Mouse (Mus musculus) liver, embryonic 14.5 days (tissue): ENCODE data around the gene Fasn. TPM values are rescaled to one million over a fixed set of nuclear protein-coding genes. Genes with fewer than 3 reads are reported as not detected.
"Not testable (repeated sequence)": the region's sequence is repeated elsewhere in the genome, so short reads cannot be mapped to it uniquely, and the experiment has no call there.

ENCODE experiments used
- ATAC-seq: fragments of 200-750 bp; cut with Nextera tagmentation; 2 replicates; pipeline ENCODE4 v1.8.0; 2017; ENCODE audit warnings: moderate number of reproducible peaks, mild to moderate bottlenecking, moderate library complexity; ENCODE audit not compliant: insufficient read depth
- DNase-seq, 3 experiments: peaks; one replicate each; pipeline ENCODE4 v3.0.0-alpha.2; 2012 to 2013; ENCODE audit warnings: low read depth in 3 of 3, low spot score in 3 of 3
- H3K27ac ChIP-seq: fragments of 300-500 bp; sonication (generic); 2 replicates; pipeline ENCODE4 v1.5.1; 2014; ENCODE audit warnings: moderate library complexity, mild to moderate bottlenecking, control low read depth, inconsistent platforms
- H3K27me3 ChIP-seq: fragments of 300-500 bp; sonication (generic); 2 replicates; pipeline ENCODE4 v1.6.1; 2014; ENCODE audit warnings: mild to moderate bottlenecking, low read length, moderate library complexity; ENCODE audit not compliant: control insufficient read depth, insufficient read depth
- H3K36me3 ChIP-seq: fragments of 300-500 bp; sonication (generic); replicated peaks from 2 replicates; pipeline ENCODE4 v1.6.1; 2014; ENCODE audit warnings: low read depth; ENCODE audit not compliant: control insufficient read depth, insufficient read depth
- H3K4me1 ChIP-seq, 2 experiments: fragments of 200-500 bp in 1 of 2; fragments of 300-500 bp in 1 of 2; sonication (generic) in 1 of 2; replicated peaks; 2 replicates each; pipeline ENCODE4 v1.6.1; 2012 to 2014; ENCODE audit warnings: antibody characterized with exemption in 1 of 2, inconsistent platforms in 1 of 2, low read length in 1 of 2; ENCODE audit not compliant: control insufficient read depth in 2 of 2, insufficient read depth in 2 of 2
- H3K4me2 ChIP-seq: fragments of 300-500 bp; sonication (generic); 2 replicates; pipeline ENCODE4 v1.6.1; 2014; ENCODE audit warnings: low read depth, mild to moderate bottlenecking, control low read depth, moderate library complexity
- H3K4me3 ChIP-seq, 2 experiments: fragments of 200-500 bp in 1 of 2; fragments of 300-500 bp in 1 of 2; sonication (generic) in 1 of 2; 2 replicates each; pipeline ENCODE4 v1.5.1; 2012 to 2014; ENCODE audit warnings: low read depth in 2 of 2, low read length in 2 of 2, mild to moderate bottlenecking in 2 of 2, control low read depth in 1 of 2, inconsistent platforms in 1 of 2, moderate library complexity in 1 of 2; ENCODE audit not compliant: insufficient read depth in 1 of 2
- H3K9ac ChIP-seq: fragments of 300-500 bp; sonication (generic); replicated peaks from 2 replicates; pipeline ENCODE4 v1.6.1; 2014; ENCODE audit warnings: mild to moderate bottlenecking, control low read depth, moderate library complexity
- H3K9me3 ChIP-seq: fragments of 300-500 bp; sonication (generic); 2 replicates; pipeline ENCODE4 v1.6.1; 2016; ENCODE audit warnings: low read length, mixed read lengths; ENCODE audit not compliant: control insufficient read depth
- CTCF ChIP-seq: IDR thresholded peaks from 2 replicates; pipeline ENCODE4 v1.5.1; 2016; ENCODE audit warnings: antibody characterized with exemption, low read depth, control low read depth
- EP300 ChIP-seq: IDR thresholded peaks from 2 replicates; pipeline ENCODE4 v1.6.1; 2016; ENCODE audit warnings: antibody characterized with exemption, low read depth
- WGBS: fragments of 180-500 bp; shearing (Covaris S2); extraction: QIAGEN DNeasy Blood & Tissue Kit; methylation state at CpG from one replicate; pipeline ENCODE4 v1.1.7; 2014; ENCODE audit not compliant: insufficient replicate concordance; 5-methylcytosine and 5-hydroxymethylcytosine counted together
- polyA plus RNA-seq, 2 experiments: library from polyadenylated mRNA; depleted of rRNA in 1 of 2; stranded (reverse) in 1 of 2; unstranded in 1 of 2; fragments of >200 nt; fragmentation: Nextera tagmentation in 1 of 2; extraction: Ambion mirVana in 1 of 2; gene quantifications; 2 replicates each; pipeline versions ENCODE4 v1.2.1 to v1.2.3; 2012 to 2014

Fasn gene
- polyA plus RNA-seq (2012; rRNA removed) (51.6 and 59.8 TPM in 2 replicates), polyA plus RNA-seq (2014; fragmentation: Nextera tagmentation; extraction: Ambion mirVana) (17.7 and 22.3 TPM in 2 replicates)

DNA sequence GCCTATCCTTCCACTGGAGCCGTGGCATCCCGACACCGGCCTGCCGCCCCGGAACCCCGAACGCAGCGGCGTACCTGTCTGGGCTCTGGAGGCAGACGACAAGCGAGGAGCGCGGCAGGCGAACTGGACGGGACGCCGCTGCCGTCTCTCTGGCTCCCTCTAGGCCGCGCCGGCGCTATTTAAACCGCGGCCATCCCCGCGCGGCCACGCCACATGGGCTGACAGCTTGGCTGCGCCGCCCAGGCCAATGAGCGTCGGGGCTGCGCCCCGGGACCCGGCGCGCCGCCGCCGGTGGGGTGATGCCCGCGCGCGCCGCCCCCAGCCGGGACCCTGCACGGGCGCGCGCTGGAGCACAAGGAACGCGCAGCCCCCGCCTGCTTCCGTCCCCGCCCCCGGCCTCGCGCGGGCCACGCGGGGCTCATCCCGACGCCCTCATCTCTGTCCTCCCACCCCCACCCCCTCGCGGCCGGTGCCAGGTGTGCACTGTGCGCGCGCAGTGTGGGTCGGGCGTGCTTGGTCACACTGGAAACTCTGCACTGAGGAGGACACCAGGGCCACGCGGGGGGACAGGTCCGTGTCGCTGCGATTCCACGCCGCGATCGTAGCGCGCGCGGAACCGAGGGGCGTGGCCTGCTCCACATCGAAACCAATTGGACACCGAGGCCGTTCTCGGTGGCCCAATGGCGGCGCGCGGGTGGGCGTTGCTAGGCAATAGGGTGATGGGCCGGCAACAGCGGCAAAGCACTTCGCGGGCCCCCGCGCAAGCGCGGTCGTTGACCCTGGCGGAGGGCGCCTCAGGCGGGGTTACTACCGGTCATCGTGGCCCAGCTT lies at the start of gene Fasn:
TSS of gene Fasn (minus strand) at position 592 of the 831 bp plus-strand sequence.
- Histone ChIP-seq H3K4me1 (peaks cover 8 to 12% of the 10 kb centered on the region in 2 experiments; a peak in 3 of 4 replicates), H3K9ac (peak within 1 kb of the TSS; percentile 83), H3K27me3 (no peaks in the 10 kb centered on the region), H3K9me3 (no peaks in the 10 kb centered on the region), H3K4me2 (peak within 1 kb of the TSS; percentile 95), H3K4me3 (peak within 1 kb of the TSS; percentile 71 to 78), H3K27ac (peak within 1 kb of the TSS; percentile 66), H3K36me3 (peaks cover 11% of the 10 kb centered on the region)
- under 1% methylated on average over 96 of the region's 109 CpGs for WGBS
- TF ChIP-seq CTCF (peak; percentile 66), EP300 (no peak)
- DNase-seq (peak; percentile 79 to 80 (median 80)), ATAC-seq (peak; percentile 83)

DNA sequence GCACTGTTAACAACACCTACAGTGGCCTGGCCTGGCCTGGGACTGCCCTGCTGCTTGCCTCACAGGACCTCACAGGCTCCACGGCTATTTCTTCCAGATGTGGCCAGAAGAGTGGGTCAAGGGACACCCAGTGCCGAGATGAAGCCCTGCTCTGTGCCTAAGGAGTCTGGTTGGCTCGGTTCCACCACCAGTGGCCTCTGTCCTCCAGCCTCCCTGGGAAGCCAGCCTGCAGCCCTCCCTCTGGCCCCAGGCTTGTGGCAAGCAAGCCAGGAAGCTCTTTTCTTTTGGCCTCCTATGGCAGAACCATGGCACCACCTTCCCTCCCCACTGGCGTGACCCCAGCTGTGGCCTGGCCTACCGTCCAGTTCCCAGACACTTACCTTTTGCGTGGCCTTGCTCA lies 48.9 kb upstream of the Fasn start:
- Histone ChIP-seq H3K27me3 (no peaks in the 10 kb centered on the region), H3K4me2 (no peak overlapping the region), H3K9ac (no peak overlapping the region), H3K9me3 (no peaks in the 10 kb centered on the region), H3K4me1 (no peaks in the 10 kb centered on the region), H3K36me3 (no peaks in the 10 kb centered on the region), H3K27ac (no peak overlapping the region), H3K4me3 (no peak overlapping the region)
- no peak for TF ChIP-seq CTCF
- TF ChIP-seq EP300: no peak
- DNase-seq: no peak
- ATAC-seq: no peak
- 66% methylated on average over 6 of the region's 6 CpGs for WGBS

DNA sequence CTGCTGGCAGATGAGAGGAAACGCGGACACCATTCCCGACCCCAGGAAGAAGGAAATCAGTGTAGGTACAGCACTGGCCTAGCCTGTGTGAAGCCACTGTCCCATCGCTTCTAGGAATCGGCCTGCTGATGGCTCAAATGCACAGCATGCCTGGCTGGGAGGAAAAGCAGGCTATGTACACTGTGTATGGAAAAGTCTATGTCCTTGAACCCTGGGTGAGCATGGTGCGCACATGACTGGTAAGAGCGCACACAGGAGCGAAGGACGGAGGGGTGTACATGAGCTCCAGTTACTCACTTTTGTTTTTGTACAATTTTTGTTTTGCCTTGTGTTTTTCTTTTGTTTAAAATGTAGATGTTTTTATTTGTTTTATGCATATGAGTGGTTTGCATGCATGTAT lies 47.2 kb upstream of the Fasn start:
- TF ChIP-seq CTCF: no peak
- no peak for TF ChIP-seq EP300
- DNase-seq: no peak
- Histone ChIP-seq H3K27ac (no peak overlapping the region), H3K9ac (no peak overlapping the region), H3K27me3 (no peaks in the 10 kb centered on the region), H3K4me1 (no peaks in the 10 kb centered on the region), H3K9me3 (no peaks in the 10 kb centered on the region), H3K36me3 (no peaks in the 10 kb centered on the region), H3K4me3 (no peak overlapping the region), H3K4me2 (no peak overlapping the region)
- WGBS: 78% methylated on average over 9 of the region's 9 CpGs
- no peak for ATAC-seq

DNA sequence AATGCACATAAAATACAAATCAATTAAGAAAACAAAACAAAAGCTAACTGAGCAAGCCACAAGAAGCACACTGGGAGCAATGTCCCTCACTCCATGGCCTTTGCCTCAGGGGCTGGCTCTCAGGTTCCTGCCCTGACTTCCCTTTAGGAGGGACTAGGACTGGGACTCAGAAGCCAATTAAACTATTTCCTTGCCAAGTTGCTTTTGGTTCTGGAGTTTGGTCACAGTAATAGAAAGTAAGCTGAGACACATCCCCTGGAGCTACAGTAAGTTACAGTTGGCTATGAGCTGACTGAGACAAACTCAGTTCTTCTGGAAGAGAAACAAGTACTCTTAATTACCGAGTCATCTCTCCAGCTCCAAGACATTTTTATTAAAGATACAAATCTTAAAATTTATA lies 41.5 kb upstream of the Fasn start:
- ATAC-seq: no peak
- WGBS: 71% methylated on average over 1 of the region's 1 CpGs
- DNase-seq: no peak
- Histone ChIP-seq H3K36me3 (no peaks in the 10 kb centered on the region), H3K9me3 (no peaks in the 10 kb centered on the region), H3K27me3 (no peaks in the 10 kb centered on the region), H3K9ac (no peak overlapping the region), H3K27ac (no peak overlapping the region), H3K4me1 (no peaks in the 10 kb centered on the region), H3K4me3 (no peak overlapping the region), H3K4me2 (no peak overlapping the region)
- TF ChIP-seq EP300: no peak

DNA sequence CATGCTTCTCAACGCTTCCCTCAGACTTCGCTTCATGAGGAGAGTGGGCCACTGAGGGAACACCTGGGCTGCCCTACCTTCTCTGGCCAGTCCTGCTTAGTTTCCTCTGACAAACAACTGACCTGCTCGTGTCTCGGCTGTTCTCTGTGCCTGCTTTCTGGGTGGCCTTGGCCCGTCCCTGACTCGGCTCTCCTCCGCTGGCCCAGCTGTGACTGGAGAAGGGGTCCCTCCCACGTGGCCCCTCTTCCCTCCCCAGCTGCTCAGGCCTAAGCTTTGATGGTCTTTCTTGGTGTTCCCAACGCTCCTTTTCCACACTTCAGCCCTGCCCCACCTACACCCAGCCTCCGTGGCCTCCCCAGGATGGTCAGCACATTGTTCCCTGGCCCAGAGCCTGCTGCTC lies 38.5 kb upstream of the Fasn start:
- no peak for ATAC-seq

DNA sequence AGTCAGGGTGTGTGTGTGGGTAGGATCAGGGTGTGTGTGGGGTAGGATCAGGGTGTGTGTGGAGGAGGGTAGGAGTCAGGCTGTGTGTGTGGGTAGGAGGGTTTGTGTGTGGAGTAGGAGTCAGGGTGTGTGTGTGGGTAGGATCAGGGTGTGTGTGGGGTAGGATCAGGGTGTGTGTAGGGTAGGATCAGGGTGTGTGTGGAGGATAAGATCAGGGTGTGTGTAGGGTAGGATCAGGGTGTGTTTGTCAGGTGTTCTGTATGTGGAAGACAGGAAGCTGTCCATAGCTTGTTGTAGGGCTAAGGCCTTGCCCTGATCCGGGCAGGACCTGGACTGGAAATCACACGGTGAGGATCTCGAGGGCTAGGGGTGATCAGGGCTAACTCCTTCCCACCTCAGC lies 31.6 kb upstream of the Fasn start:
- not testable (repeated sequence) for H3K4me2 ChIP-seq, H3K9ac ChIP-seq, DNase-seq, H3K27me3 ChIP-seq, H3K27ac ChIP-seq, H3K36me3 ChIP-seq, H3K4me3 ChIP-seq, H3K9me3 ChIP-seq
- 86% methylated on average over 3 of the region's 3 CpGs for WGBS
- peak; percentile 53; the same call in 1 of the 2 replicates for ATAC-seq
- H3K4me1 ChIP-seq: peaks cover 0 to 20% of the 10 kb centered on the region in 2 experiments; a peak in 3 of 4 replicates

More for the DNA sequence above, 38.5 kb upstream of the Fasn start:
- TF ChIP-seq CTCF (no peak), EP300 (no peak)
- H3K4me2 ChIP-seq: no peak overlapping the region
- H3K27me3 ChIP-seq: no peaks in the 10 kb centered on the region
- no peak overlapping the region for H3K4me3 ChIP-seq
- no peaks in the 10 kb centered on the region for H3K9me3 ChIP-seq
- no peak overlapping the region for H3K9ac ChIP-seq
- WGBS: 72% methylated on average over 10 of the region's 10 CpGs
- DNase-seq: no peak
- H3K36me3 ChIP-seq: no peaks in the 10 kb centered on the region
- no peaks in the 10 kb centered on the region for H3K4me1 ChIP-seq
- H3K27ac ChIP-seq: no peak overlapping the region
